Mouse (Mus musculus): Measurements from ENCODE around the gene Nid2. TPM values are rescaled to one million over a fixed set of nuclear protein-coding genes. Genes with fewer than 3 reads are reported as not detected.

Gene Nid2
- polyA plus RNA-seq, 1 experiment from 2014 or later = 46.6 TPM

DNA sequence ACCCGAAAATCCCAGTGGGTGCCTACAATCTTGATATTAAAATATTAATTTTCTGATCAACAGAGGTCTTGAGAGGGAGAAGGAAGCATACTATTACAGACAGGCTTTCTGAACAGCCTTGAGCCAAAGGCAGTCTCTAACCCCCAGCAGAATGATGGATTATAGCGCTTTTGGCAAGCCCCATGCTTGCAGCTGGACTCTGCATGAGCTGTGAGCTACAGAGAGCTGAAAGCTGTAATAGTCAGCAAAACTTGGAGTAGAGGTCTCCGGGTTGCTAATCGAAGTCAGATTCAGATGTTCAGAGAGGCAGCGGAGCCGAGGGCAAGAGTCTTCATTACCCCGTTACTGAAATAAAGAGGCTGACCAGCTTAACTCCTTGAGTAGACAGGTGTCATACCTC is 22.3 kb upstream of the Nid2 start:
- no peak overlapping the region for H3K4me3 ChIP-seq
- H3K4me2 ChIP-seq = no peak overlapping the region
- ATAC-seq (ENCODE audit: low FRiP score) = no peak
- no peaks in the 10 kb centered on the region for H3K9me3 ChIP-seq
- H3K27me3 ChIP-seq = no peaks in the 10 kb centered on the region
- H3K27ac ChIP-seq = no peak overlapping the region
- 79% methylated on average over 7 of the region's 7 CpGs for WGBS
- H3K36me3 ChIP-seq = no peaks in the 10 kb centered on the region
- peaks cover 4% of the 10 kb centered on the region; the same call in 1 of the 2 replicates for H3K4me1 ChIP-seq (replicated peaks)
- no peak overlapping the region for H3K9ac ChIP-seq

GRCm38 (mm10) chr14:19732097-19732496 is 19.0 kb upstream of the Nid2 start:
- Histone ChIP-seq H3K9ac (no peak overlapping the region), H3K4me3 (no peak overlapping the region), H3K4me1 (replicated peaks) (peaks cover 12% of the 10 kb centered on the region; the same call in 1 of the 2 replicates), H3K4me2 (no peak overlapping the region), H3K27me3 (no peaks in the 10 kb centered on the region), H3K27ac (no peak overlapping the region), H3K36me3 (no peaks in the 10 kb centered on the region), H3K9me3 (no peaks in the 10 kb centered on the region)
- WGBS = 87% methylated on average over 2 of the region's 2 CpGs
- no peak for ATAC-seq (ENCODE audit: low FRiP score)

GRCm38 (mm10) chr14:19733490-19734282 is 17.4 kb upstream of the Nid2 start:
- Histone ChIP-seq H3K36me3 (no peaks in the 10 kb centered on the region), H3K9ac (no peak overlapping the region), H3K4me2 (no peak overlapping the region), H3K27ac (peak overlapping the region; percentile 30; the same call in 1 of the 2 replicates), H3K4me1 (replicated peaks) (peaks cover 22% of the 10 kb centered on the region), H3K9me3 (no peaks in the 10 kb centered on the region), H3K27me3 (no peaks in the 10 kb centered on the region), H3K4me3 (no peak overlapping the region)
- ATAC-seq (ENCODE audit: low FRiP score) = no peak
- WGBS = 64% methylated on average over 4 of the region's 4 CpGs

- Histone ChIP-seq H3K4me3 (no peak overlapping the region), H3K27ac (peak overlapping the region; percentile 36; the same call in 1 of the 2 replicates), H3K4me1 (replicated peaks) (peaks cover 22% of the 10 kb centered on the region), H3K27me3 (no peaks in the 10 kb centered on the region), H3K9me3 (no peaks in the 10 kb centered on the region), H3K36me3 (no peaks in the 10 kb centered on the region), H3K9ac (no peak overlapping the region), H3K4me2 (no peak overlapping the region)
- peak; percentile 24; the same call in 1 of the 2 replicates for ATAC-seq (ENCODE audit: low FRiP score)
- 33% methylated on average over 6 of the region's 6 CpGs for WGBS
Measured at GRCm38 (mm10) chr14:19735303-19735702, 15.8 kb upstream of the Nid2 start.

DNA sequence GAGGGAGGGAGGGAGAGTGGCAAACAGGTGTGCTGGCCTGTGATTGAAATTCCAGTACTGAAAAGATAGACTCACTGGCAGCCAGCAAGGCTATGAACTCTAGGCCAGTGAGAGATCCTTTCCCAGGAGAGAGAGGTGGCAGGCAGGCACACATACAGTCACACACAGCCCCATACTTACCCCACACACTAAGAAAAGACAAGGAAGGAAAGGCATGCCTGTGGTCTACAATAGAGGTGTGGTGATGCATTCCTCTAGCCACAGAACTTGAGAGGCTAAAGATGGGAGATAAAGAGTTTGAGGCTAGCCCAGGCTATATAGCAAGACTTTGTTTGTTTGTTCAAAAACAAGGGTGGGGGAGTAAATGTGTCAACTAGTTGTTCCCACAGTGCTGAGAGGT is 13.5 kb upstream of the Nid2 start:
- ATAC-seq (ENCODE audit: low FRiP score) = no peak
- Histone ChIP-seq H3K4me2 (no peak overlapping the region), H3K27me3 (no peaks in the 10 kb centered on the region), H3K4me1 (replicated peaks) (peaks cover 22% of the 10 kb centered on the region), H3K9ac (no peak overlapping the region), H3K4me3 (no peak overlapping the region), H3K36me3 (no peaks in the 10 kb centered on the region), H3K27ac (0 out of 2 replicates have a peak overlapping the region, but pooled peaks have one; percentile 35), H3K9me3 (no peaks in the 10 kb centered on the region)

GRCm38 (mm10) chr14:19738094-19738843 is 12.8 kb upstream of the Nid2 start:
- H3K4me2 ChIP-seq = no peak overlapping the region
- no peaks in the 10 kb centered on the region for H3K27me3 ChIP-seq
- peaks cover 22% of the 10 kb centered on the region for H3K4me1 ChIP-seq (replicated peaks)
- H3K9ac ChIP-seq = no peak overlapping the region
- WGBS = 33% methylated on average over 5 of the region's 5 CpGs
- no peaks in the 10 kb centered on the region for H3K36me3 ChIP-seq
- no peaks in the 10 kb centered on the region for H3K9me3 ChIP-seq
- no peak for ATAC-seq (ENCODE audit: low FRiP score)
- 0 out of 2 replicates have a peak overlapping the region, but pooled peaks have one; percentile 35 for H3K27ac ChIP-seq
- no peak overlapping the region for H3K4me3 ChIP-seq

DNA sequence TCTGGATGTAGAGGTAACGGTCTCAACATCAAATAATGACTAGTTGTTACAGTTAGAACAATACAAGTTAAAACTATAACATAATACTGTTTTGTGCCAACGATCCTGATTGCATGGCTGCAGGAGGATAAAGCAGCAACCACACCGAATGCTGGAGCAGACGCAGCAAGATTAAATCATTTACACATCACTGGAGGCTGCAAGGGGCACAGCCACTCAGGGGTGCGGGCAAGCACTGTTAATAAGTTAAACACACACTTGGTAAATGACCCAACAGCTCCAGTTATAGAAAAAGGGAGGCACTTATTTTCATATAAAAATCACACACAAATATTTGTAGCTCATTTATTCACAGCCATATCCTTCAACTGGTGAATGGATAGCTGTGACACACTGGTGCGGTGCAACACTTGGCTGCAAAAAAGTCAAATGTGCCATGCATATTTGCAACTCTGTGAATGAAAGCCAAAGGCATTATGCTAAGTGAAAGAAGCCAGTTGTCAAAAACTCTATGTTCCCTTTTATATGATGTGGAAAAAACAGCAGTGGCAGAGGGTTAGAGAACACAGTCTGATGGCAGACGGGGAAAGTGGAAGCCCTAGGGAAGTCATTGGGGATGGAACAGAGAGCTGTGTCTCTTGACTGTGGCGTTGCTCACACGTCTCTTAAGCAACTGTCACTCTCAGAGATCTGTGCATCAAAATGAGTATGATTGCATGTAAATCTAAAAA is 11.5 kb upstream of the Nid2 start:
- H3K36me3 ChIP-seq = no peaks in the 10 kb centered on the region
- 44% methylated on average over 9 of the region's 9 CpGs for WGBS
- H3K4me1 ChIP-seq (replicated peaks) = peaks cover 17% of the 10 kb centered on the region
- H3K27me3 ChIP-seq = no peaks in the 10 kb centered on the region
- no peak overlapping the region for H3K4me3 ChIP-seq
- no peak overlapping the region for H3K4me2 ChIP-seq
- ATAC-seq (ENCODE audit: low FRiP score) = no peak
- H3K9me3 ChIP-seq = no peaks in the 10 kb centered on the region
- H3K27ac ChIP-seq = no peak overlapping the region
- no peak overlapping the region for H3K9ac ChIP-seq

- ATAC-seq (ENCODE audit: low FRiP score) = no peak
- WGBS = 93% methylated on average over 6 of the region's 6 CpGs
- Histone ChIP-seq H3K27ac (no peak overlapping the region), H3K4me1 (replicated peaks) (peaks cover 16% of the 10 kb centered on the region), H3K4me2 (no peak overlapping the region), H3K4me3 (no peak overlapping the region), H3K9me3 (no peaks in the 10 kb centered on the region), H3K36me3 (no peaks in the 10 kb centered on the region), H3K27me3 (no peaks in the 10 kb centered on the region), H3K9ac (no peak overlapping the region)
Measured at GRCm38 (mm10) chr14:19740147-19740738, 10.8 kb upstream of the Nid2 start.

DNA sequence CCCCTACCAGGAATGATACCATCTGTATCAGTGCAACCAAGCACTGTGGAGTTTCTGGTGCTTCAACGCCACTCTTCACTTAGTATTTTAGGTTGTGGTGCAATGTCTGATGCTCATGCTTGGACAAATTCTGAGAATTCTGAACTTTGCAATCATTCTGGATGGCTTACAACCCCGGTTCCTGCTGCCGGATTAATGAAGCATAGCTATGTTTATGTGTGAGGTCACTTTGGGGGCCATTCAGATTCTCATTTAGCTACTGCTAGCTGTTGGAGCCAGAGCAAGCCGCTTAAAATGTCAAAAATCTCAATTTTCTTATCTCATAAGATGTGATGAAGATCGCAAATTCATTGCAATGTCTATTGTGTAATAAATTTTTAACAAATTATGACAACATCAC is 6.2 kb upstream of the Nid2 start:
- Histone ChIP-seq H3K27me3 (peaks cover 12% of the 10 kb centered on the region; the same call in 1 of the 2 replicates), H3K27ac (no peak overlapping the region), H3K36me3 (no peaks in the 10 kb centered on the region), H3K9ac (no peak overlapping the region), H3K9me3 (no peaks in the 10 kb centered on the region), H3K4me1 (replicated peaks) (no peaks in the 10 kb centered on the region), H3K4me2 (no peak overlapping the region), H3K4me3 (no peak overlapping the region)
- 87% methylated on average over 5 of the region's 5 CpGs for WGBS
- no peak for ATAC-seq (ENCODE audit: low FRiP score)

DNA sequence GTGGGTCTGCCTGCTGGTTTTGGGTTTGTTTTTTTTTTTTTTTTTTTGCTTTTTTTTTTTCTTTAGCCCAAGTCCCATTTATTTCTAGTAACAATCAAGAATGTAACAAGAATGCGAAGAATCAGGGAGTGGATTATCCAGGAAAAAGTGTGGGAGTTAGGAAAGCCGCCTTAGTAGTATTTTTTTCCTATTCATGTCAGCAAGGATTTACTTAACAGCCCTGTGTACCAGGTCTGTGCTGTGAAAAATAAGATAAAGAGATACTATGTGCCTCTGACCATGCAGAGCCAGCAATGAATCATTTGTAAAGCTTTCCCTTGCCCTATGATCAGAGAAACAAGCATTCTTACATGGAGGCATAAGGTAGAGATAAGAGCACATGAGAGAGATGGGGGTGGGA is 4.8 kb upstream of the Nid2 start:
- 93% methylated on average over 2 of the region's 2 CpGs for WGBS
- H3K36me3 ChIP-seq = no peaks in the 10 kb centered on the region

DNA sequence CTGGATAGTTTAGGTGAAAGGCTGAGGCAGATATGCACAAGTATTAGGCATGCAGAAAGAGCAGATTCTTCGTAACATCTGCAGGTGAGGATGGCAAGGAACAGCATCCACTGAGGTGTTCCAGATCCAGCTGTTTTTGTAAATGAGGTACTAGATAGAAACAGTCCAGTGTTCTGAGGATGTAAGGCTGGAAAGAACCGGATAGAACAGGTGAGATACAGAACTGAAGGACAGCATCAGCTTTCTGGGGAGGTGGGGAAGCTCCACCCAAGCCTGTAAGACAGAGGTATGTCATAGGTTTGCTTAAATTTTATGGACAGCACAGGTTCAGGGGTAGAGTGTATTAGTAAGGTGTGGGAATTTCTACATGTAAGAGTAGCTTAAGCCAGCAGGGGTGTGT is 4.3 kb upstream of the Nid2 start:
- Histone ChIP-seq H3K9me3 (no peaks in the 10 kb centered on the region), H3K4me3 (no peak overlapping the region), H3K4me1 (replicated peaks) (peaks cover 16% of the 10 kb centered on the region), H3K27ac (no peak overlapping the region), H3K4me2 (no peak overlapping the region), H3K27me3 (peaks cover 30% of the 10 kb centered on the region), H3K9ac (no peak overlapping the region), H3K36me3 (no peaks in the 10 kb centered on the region)
- ATAC-seq (ENCODE audit: low FRiP score) = no peak
- 92% methylated on average over 2 of the region's 2 CpGs for WGBS

More for the DNA sequence above, 4.8 kb upstream of the Nid2 start:
- Histone ChIP-seq H3K27ac (no peak overlapping the region), H3K4me1 (replicated peaks) (peaks cover 11% of the 10 kb centered on the region), H3K9me3 (no peaks in the 10 kb centered on the region), H3K9ac (no peak overlapping the region), H3K27me3 (peaks cover 25% of the 10 kb centered on the region), H3K4me2 (no peak overlapping the region), H3K4me3 (no peak overlapping the region)
- ATAC-seq (ENCODE audit: low FRiP score) = no peak

- ATAC-seq (ENCODE audit: low FRiP score) = no peak
- WGBS = 23% methylated on average over 2 of the region's 2 CpGs
- H3K9ac ChIP-seq = no peak overlapping the region
- H3K36me3 ChIP-seq = no peaks in the 10 kb centered on the region
- no peak overlapping the region for H3K27ac ChIP-seq
- peaks cover 49% of the 10 kb centered on the region for H3K27me3 ChIP-seq
- H3K4me2 ChIP-seq = no peak overlapping the region
- peaks cover 24% of the 10 kb centered on the region for H3K4me1 ChIP-seq (replicated peaks)
- no peaks in the 10 kb centered on the region for H3K9me3 ChIP-seq
- no peak overlapping the region for H3K4me3 ChIP-seq
Measured at GRCm38 (mm10) chr14:19749743-19750142, 1.3 kb upstream of the Nid2 start.

Data from hindbrain, embryonic 13.5 days (tissue).